Mouse (Mus musculus): ENCODE data around the gene Ergic1.

- TF ChIP-seq CTCF (IDR thresholded peaks at IDR 0.05; ENCODE audit: low read depth) (no peak), EP300 (IDR thresholded peaks at IDR 0.05; ENCODE audit: low read depth) (no peak)
These were observed 9.4 kb downstream of the Ergic1 start for GRCm38 (mm10) chr17:26570651-26571118.
